Mouse (Mus musculus) limb, embryonic 14.5 days (tissue): ENCODE results near the gene Myh10. TPM values are rescaled to one million over a fixed set of nuclear protein-coding genes. Genes with fewer than 3 reads are reported as not detected.

Source experiments
- ATAC-seq: fragments of 200-750 bp; cut with Nextera tagmentation; 2 replicates; pipeline ENCODE4 v1.8.0; 2017; ENCODE audit warnings: low read depth, moderate number of reproducible peaks, moderate TSS enrichment; ENCODE audit not compliant: low FRiP score
- DNase-seq: peaks from one replicate; pipeline ENCODE4 v3.0.0-alpha.2; 2015; ENCODE audit warnings: low spot score
- H3K27ac ChIP-seq: fragments of 300-500 bp; sonication (generic); replicated peaks from 2 replicates; pipeline ENCODE4 v1.5.1; 2014; ENCODE audit warnings: low read depth, mild to moderate bottlenecking, low read length, moderate library complexity, mixed read lengths
- H3K27me3 ChIP-seq: fragments of 300-500 bp; sonication (generic); 2 replicates; pipeline ENCODE4 v1.6.1; 2014; ENCODE audit warnings: low read length, mixed read lengths; ENCODE audit not compliant: control insufficient read depth, insufficient read depth
- H3K36me3 ChIP-seq: fragments of 300-500 bp; sonication (generic); 2 replicates; pipeline ENCODE4 v1.6.1; 2014; ENCODE audit warnings: mild to moderate bottlenecking, low read length, moderate library complexity, mixed read lengths; ENCODE audit not compliant: control insufficient read depth, insufficient read depth
- H3K4me1 ChIP-seq: fragments of 300-500 bp; sonication (generic); 2 replicates; pipeline ENCODE4 v1.6.1; 2014; ENCODE audit warnings: antibody characterized with exemption, low read length, mixed read lengths; ENCODE audit not compliant: control insufficient read depth, insufficient read depth
- H3K4me2 ChIP-seq: fragments of 300-500 bp; sonication (generic); replicated peaks from 2 replicates; pipeline ENCODE4 v1.6.1; 2014; ENCODE audit warnings: low read depth, mild to moderate bottlenecking, low read length, moderate library complexity; ENCODE audit not compliant: severe bottlenecking
- H3K4me3 ChIP-seq: fragments of 300-500 bp; sonication (generic); replicated peaks from 2 replicates; pipeline ENCODE4 v1.5.1; 2014; ENCODE audit warnings: low read length
- H3K9ac ChIP-seq: fragments of 300-500 bp; sonication (generic); 2 replicates; pipeline ENCODE4 v1.6.1; 2014; ENCODE audit warnings: mild to moderate bottlenecking, low read depth, low read length, moderate library complexity; ENCODE audit not compliant: severe bottlenecking
- H3K9me3 ChIP-seq: fragments of 300-500 bp; sonication (generic); 2 replicates; pipeline ENCODE4 v1.6.1; 2016; ENCODE audit warnings: low read length; ENCODE audit not compliant: control insufficient read depth
- POLR2A ChIP-seq: fragments of 200-500 bp; IDR thresholded peaks from 2 replicates; pipeline ENCODE4 v1.8.0; 2012; ENCODE audit warnings: inconsistent platforms, mild to moderate bottlenecking, moderate library complexity, borderline replicate concordance; ENCODE audit not compliant: insufficient read depth, insufficient read length; ENCODE audit errors: extremely low read depth
- WGBS: fragments of 180-500 bp; shearing (Covaris S2); extraction: QIAGEN DNeasy Blood & Tissue Kit; methylation state at CpG from one replicate; pipeline ENCODE4 v1.1.7; 2014; 5-methylcytosine and 5-hydroxymethylcytosine counted together
- polyA plus RNA-seq, 2 experiments: library from polyadenylated mRNA; depleted of rRNA in 1 of 2; stranded (reverse) in 1 of 2; unstranded in 1 of 2; fragments of >200 nt; fragmentation: Nextera tagmentation in 1 of 2; extraction: Ambion mirVana in 1 of 2; gene quantifications; 2 replicates each; pipeline versions ENCODE4 v1.2.1 to v1.2.3; 2012 to 2014

Gene Myh10
- polyA plus RNA-seq, 2 experiments, result 129 to 167 TPM

DNA sequence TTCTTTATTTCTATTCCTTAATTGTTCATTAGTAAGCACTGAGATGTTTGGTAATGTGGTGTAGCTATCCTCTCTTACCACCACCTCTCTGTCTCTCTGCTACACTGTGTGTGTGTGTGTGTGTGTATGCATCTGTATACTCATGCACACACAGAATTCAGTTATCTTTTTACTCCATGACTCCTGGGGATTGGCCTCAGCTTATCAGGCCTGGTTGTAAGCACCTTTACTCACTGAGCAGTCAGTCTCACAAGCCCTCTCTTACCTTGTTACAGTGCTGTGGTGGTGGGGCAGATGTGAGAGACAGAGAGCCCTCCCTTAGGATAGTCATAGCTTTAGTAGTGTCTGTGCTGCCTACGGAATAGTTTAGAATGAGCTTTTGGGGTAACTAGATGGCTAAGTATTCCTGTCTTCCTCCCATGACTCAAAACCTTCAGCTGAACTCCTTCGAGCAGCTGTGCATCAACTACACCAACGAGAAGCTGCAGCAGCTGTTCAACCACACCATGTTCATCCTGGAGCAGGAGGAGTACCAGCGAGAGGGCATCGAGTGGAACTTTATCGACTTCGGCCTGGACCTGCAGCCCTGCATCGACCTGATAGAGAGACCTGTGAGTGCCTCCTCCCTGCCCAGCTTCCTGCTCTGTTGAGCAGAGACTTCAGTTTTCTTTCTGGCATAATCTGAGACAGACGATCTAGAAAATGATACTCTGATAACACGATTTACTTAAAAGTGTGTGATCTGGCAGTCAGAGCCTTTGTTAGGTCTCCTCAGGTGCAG is 76.6 kb downstream of the Myh10 start:
- Histone ChIP-seq H3K4me2 (no peak overlapping the region), H3K36me3 (peaks cover 100% of the 10 kb centered on the region), H3K4me1 (no peaks in the 10 kb centered on the region), H3K27me3 (no peaks in the 10 kb centered on the region), H3K27ac (no peak overlapping the region), H3K4me3 (no peak overlapping the region), H3K9ac (no peak overlapping the region), H3K9me3 (no peaks in the 10 kb centered on the region)
- no peak for DNase-seq
- ATAC-seq, result no peak
- TF ChIP-seq POLR2A, result no peak
- WGBS, result 95% methylated on average over 10 of the region's 10 CpGs

DNA sequence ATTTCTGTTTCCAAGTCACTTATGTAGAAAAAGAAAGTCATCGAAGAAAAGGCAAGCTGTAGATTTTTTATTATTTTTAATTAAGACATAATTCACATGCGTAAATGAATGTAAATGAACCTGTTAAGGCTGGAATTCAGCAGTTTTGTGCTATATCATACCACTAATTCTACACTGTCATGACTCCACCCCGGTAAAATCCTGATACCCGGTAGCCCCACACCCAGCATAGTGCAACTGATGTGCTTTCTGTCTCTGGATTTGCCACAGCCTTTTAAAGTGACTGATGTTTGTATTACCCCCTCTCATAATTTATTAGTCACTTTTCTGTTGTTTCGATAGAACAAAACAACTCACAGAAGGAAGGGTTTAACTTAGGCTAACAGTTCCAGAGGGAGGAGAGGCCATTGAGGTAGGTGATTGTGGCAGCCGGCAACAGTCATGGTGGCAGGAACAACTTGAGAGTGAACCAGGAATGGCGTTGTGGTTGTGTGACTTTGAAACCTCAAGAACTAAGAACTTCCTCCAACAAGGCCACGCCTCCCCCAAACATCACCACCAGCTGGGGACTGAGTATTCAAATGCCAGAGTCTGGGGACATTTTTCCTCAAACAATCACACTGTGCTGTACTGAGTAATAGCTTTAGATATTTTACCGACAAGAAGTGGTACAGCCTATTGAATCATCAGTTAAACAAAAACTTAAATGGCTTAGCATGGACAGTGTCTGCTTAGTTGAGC is 78.6 kb downstream of the Myh10 start:
- no peak overlapping the region for H3K9ac ChIP-seq
- WGBS, result 93% methylated on average over 9 of the region's 9 CpGs
- H3K27me3 ChIP-seq, result no peaks in the 10 kb centered on the region
- no peak for ATAC-seq
- TF ChIP-seq POLR2A, result no peak
- no peak for DNase-seq
- H3K27ac ChIP-seq, result no peak overlapping the region
- H3K4me3 ChIP-seq, result no peak overlapping the region
- peaks cover 99% of the 10 kb centered on the region for H3K36me3 ChIP-seq
- no peaks in the 10 kb centered on the region for H3K4me1 ChIP-seq
- H3K9me3 ChIP-seq, result no peaks in the 10 kb centered on the region
- H3K4me2 ChIP-seq, result no peak overlapping the region

DNA sequence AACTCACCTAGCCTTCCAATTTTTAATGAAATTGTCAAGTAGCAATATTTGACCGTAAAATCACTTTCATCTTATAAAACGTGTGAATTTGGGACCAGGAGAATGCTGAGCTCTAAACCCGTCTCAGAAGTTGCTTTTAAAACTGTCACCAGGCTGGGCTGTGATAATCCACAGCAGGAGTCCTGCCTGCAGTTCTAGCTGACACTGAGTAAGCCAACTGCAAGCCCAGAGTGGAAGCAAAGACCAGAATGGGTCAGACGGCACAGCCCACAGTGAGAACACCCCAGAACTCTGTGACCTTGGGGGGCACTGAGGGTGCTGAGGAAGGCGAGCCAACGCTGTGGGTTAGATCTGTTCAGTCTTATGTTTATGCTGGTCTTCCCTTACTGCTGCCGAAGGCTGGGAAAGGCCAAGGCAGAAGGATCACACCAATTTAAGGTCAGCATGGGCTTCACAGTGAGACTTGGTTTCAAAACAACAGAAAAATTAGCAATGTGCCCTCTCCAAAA is 84.8 kb downstream of the Myh10 start:
- Histone ChIP-seq H3K9me3 (no peaks in the 10 kb centered on the region), H3K27ac (no peak overlapping the region), H3K4me2 (no peak overlapping the region), H3K36me3 (peaks cover 93% of the 10 kb centered on the region), H3K4me1 (no peaks in the 10 kb centered on the region), H3K4me3 (no peak overlapping the region), H3K9ac (no peak overlapping the region), H3K27me3 (no peaks in the 10 kb centered on the region)
- no peak for DNase-seq
- ATAC-seq, result no peak
- no peak for TF ChIP-seq POLR2A
- WGBS, result 71% methylated on average over 7 of the region's 7 CpGs

DNA sequence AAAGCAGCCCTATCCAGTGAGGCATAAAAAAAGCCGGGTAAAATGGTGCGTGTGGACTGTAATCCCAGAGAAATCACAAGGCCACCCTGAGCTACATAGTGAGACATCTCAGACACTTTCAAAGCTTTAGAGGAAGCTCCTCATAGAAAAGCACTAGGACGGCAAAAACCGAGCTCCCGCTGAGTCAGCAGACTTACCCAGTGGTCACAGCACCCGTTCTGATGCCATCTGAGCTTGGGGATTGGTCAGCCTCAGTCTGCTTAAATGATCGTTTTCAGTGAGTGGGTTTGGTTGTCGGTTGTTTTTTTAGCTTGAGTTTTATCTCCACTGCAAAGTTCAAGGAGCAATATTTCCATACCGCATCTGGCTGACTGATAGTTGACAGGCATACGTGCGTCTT is 86.6 kb downstream of the Myh10 start:
- DNase-seq (no peak), ATAC-seq (no peak)
- Histone ChIP-seq H3K9me3 (no peaks in the 10 kb centered on the region), H3K4me1 (no peaks in the 10 kb centered on the region), H3K36me3 (peaks cover 93% of the 10 kb centered on the region), H3K4me3 (no peak overlapping the region), H3K27ac (no peak overlapping the region), H3K4me2 (no peak overlapping the region), H3K9ac (no peak overlapping the region), H3K27me3 (no peaks in the 10 kb centered on the region)
- 86% methylated on average over 11 of the region's 11 CpGs for WGBS
- TF ChIP-seq POLR2A, result no peak

DNA sequence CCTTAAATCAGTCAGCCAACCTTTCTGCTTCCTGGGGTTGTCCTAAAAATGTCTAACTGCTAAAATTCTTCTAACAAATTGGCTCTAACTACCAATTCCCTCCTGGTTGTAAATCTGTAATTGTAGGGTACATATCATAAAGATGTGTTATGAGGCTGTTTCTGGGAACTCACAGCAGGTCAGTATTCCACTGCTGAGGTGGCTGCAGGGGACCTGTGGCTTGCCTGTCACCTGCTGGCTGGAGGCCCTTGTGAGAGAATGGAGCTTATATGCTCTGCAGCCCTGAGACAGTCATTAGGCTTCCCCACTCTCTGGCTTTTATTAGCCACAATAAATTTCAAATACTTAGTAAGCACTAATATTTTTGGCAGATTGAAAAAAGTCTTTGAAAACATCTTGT is 87.5 kb downstream of the Myh10 start:
- Histone ChIP-seq H3K4me3 (no peak overlapping the region), H3K9me3 (no peaks in the 10 kb centered on the region), H3K4me1 (no peaks in the 10 kb centered on the region), H3K27ac (no peak overlapping the region), H3K27me3 (no peaks in the 10 kb centered on the region), H3K4me2 (no peak overlapping the region), H3K9ac (no peak overlapping the region), H3K36me3 (peaks cover 92% of the 10 kb centered on the region)
- TF ChIP-seq POLR2A, result no peak
- ATAC-seq (no peak), DNase-seq (no peak)
